Mouse (Mus musculus): Measurements from ENCODE around the gene Rcc2.

GRCm38 (mm10) chr4:140680731-140681397 lies 19.5 kb upstream of the Rcc2 start:
- no peak for TF ChIP-seq CHD2 (IDR thresholded peaks at IDR 0.05; ENCODE audit: low read length)
- no peak for TF ChIP-seq CTCF (IDR thresholded peaks at IDR 0.05 in 2 of 3, conservative IDR thresholded peaks at IDR 0.05 in 1 of 3; ENCODE audit: control insufficient read depth in 1 of 3, insufficient read depth in 1 of 3, low read depth in 2 of 3, low read length in 3 of 3, poor library complexity in 1 of 3, severe bottlenecking in 1 of 3)
- no peak for TF ChIP-seq RCOR1 (IDR thresholded peaks at IDR 0.05; ENCODE audit: low read depth, low read length)
- no peak for TF ChIP-seq NELFE (IDR thresholded peaks at IDR 0.05; ENCODE audit: low read depth, low read length)
- TF ChIP-seq ETS1 (IDR thresholded peaks at IDR 0.05; ENCODE audit: low read depth, low read length), result no peak
